Mouse (Mus musculus) small intestine, adult 2 months (tissue): ENCODE data around the gene Nell1.

Source experiments
- CTCF ChIP-seq: fragments of 200-500 bp; IDR thresholded peaks from 2 replicates; pipeline ENCODE4 v1.5.1; 2012; ENCODE audit warnings: low read depth, mild to moderate bottlenecking, control low read depth, inconsistent platforms, low read length, moderate library complexity, mixed read lengths; ENCODE audit not compliant: insufficient replicate concordance, insufficient read length; ENCODE audit errors: extremely low read depth
- POLR2A ChIP-seq: fragments of 200-500 bp; IDR thresholded peaks from 2 replicates; pipeline ENCODE4 v1.6.1; 2012; ENCODE audit warnings: low read depth, mild to moderate bottlenecking, control low read depth, inconsistent platforms, low read length, moderate library complexity

- TF ChIP-seq CTCF (no peak), POLR2A (no peak)
These were observed 540.2 kb downstream of the Nell1 start for GRCm38 (mm10) chr7:50514830-50515229.
